Mouse (Mus musculus) lung, postnatal 0 days (tissue): ENCODE data around the gene Lrrc8a. TPM values are rescaled to one million over a fixed set of nuclear protein-coding genes. Genes with fewer than 3 reads are reported as not detected.

ENCODE experiments used
- ATAC-seq: fragments of 200-750 bp; cut with Nextera tagmentation; 2 replicates; pipeline ENCODE4 v1.8.0; 2017; ENCODE audit warnings: moderate library complexity
- DNase-seq: peaks from one replicate; pipeline ENCODE4 v3.0.0-alpha.2; 2016; ENCODE audit warnings: low spot score
- H3K27ac ChIP-seq: fragments of 300-500 bp; sonication (generic); 2 replicates; pipeline ENCODE4 v1.5.1; 2014; ENCODE audit warnings: antibody characterized with exemption, mild to moderate bottlenecking, low read length, mixed read lengths
- H3K27me3 ChIP-seq: fragments of 300-500 bp; sonication (generic); replicated peaks from 2 replicates; pipeline ENCODE4 v1.6.1; 2014; ENCODE audit warnings: low read length, mixed read lengths; ENCODE audit not compliant: insufficient read depth
- H3K36me3 ChIP-seq: fragments of 300-500 bp; sonication (generic); 2 replicates; pipeline ENCODE4 v1.6.1; 2014; ENCODE audit warnings: low read length, mixed read lengths; ENCODE audit not compliant: insufficient read depth
- H3K4me1 ChIP-seq: fragments of 300-500 bp; sonication (generic); 2 replicates; pipeline ENCODE4 v1.6.1; 2014; ENCODE audit warnings: antibody characterized with exemption, low read depth, low read length, mixed read lengths; ENCODE audit not compliant: insufficient read depth
- H3K4me2 ChIP-seq: fragments of 300-500 bp; sonication (generic); replicated peaks from 2 replicates; pipeline ENCODE4 v1.6.1; 2014; ENCODE audit warnings: low read depth, mild to moderate bottlenecking, low read length, moderate library complexity, mixed read lengths
- H3K4me3 ChIP-seq: fragments of 300-500 bp; sonication (generic); 2 replicates; pipeline ENCODE4 v1.5.1; 2014; ENCODE audit warnings: low read depth, low read length
- H3K9ac ChIP-seq: fragments of 300-500 bp; sonication (generic); replicated peaks from 2 replicates; pipeline ENCODE4 v1.6.1; 2014; ENCODE audit warnings: low read depth, mild to moderate bottlenecking
- H3K9me3 ChIP-seq: fragments of 300-500 bp; sonication (generic); 2 replicates; pipeline ENCODE4 v1.6.1; 2016; ENCODE audit warnings: low read length, mixed read lengths
- CTCF ChIP-seq: IDR thresholded peaks from 2 replicates; pipeline ENCODE4 v1.5.1; 2016; ENCODE audit warnings: antibody characterized with exemption, mild to moderate bottlenecking
- EP300 ChIP-seq: IDR thresholded peaks from 2 replicates; pipeline ENCODE4 v1.6.1; 2016; ENCODE audit warnings: antibody characterized with exemption, mild to moderate bottlenecking, control low read depth
- WGBS: fragments of 180-500 bp; shearing (Covaris S2); extraction: QIAGEN DNeasy Blood & Tissue Kit; methylation state at CpG from one replicate; pipeline ENCODE4 v1.1.7; 2014; 5-methylcytosine and 5-hydroxymethylcytosine counted together
- polyA plus RNA-seq: library from polyadenylated mRNA; unstranded; fragments of >200 nt; fragmentation: Nextera tagmentation; extraction: Ambion mirVana; gene quantifications from 2 replicates; pipeline ENCODE4 v1.2.1, GENCODE M21; 2015

Lrrc8a gene
- polyA plus RNA-seq, 1 experiment from 2014 or later, result 68.8 TPM

DNA sequence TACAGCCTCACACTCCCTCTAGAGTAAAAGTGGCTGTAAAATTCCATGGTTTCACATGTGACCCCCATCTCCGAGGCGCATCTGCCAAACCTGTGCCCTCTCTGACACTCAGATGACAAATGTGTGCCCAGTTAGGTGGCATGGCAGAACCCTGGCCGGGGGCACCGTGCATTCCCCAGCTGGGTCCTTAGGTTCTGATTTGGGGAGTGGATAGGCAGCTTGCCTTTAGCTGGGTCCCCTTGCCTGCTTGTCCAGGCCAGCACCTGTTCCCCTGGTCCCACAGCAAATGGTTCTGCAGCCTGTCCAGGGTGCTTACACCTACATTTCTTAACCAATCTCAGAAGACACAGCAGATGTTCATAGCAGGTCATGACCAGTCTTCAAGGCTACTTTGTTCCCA lies 5.9 kb downstream of the Lrrc8a start:
- DNase-seq (no peak), ATAC-seq (no peak)
- 95% methylated on average over 4 of the region's 4 CpGs for WGBS
- no peak overlapping the region for H3K9ac ChIP-seq
- no peak overlapping the region for H3K4me3 ChIP-seq
- peaks cover 30% of the 10 kb centered on the region; the same call in 1 of the 2 replicates for H3K36me3 ChIP-seq
- no peaks in the 10 kb centered on the region for H3K9me3 ChIP-seq
- no peaks in the 10 kb centered on the region for H3K27me3 ChIP-seq
- TF ChIP-seq EP300 (no peak), CTCF (no peak)
- no peak overlapping the region for H3K4me2 ChIP-seq
- peaks cover 23% of the 10 kb centered on the region; the same call in 1 of the 2 replicates for H3K4me1 ChIP-seq
- H3K27ac ChIP-seq, result peak overlapping the region; percentile 20; the same call in 1 of the 2 replicates

DNA sequence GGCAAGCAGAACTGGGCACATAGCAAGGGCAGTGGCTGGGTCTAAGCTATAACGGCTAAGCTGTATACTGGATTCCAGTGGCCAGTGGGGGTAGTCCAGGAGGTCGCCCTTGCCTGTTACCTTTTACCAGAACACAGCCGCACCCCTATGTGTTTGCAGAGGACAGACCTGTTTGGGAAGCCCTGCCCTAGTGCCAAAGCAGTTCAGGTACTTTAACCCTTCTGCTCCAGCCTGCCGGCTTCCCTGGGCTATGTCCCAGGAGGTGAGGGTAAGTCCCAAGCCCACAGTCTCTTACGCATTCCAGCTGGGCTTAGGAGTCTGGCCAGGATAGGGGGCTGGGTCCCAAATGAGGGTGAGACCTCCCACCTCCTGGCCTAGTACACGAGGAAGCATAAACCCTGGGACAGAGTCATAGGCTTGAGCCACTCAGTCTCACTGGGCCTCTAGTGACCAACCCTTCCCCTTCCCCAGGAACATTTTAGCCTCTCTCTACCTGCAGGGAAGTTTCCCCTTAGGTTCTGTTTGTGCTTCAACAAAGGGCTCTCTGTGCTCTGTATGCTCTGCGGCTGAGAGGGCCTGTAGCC lies 7.2 kb downstream of the Lrrc8a start:
- peaks cover 10% of the 10 kb centered on the region; the same call in 1 of the 2 replicates for H3K4me1 ChIP-seq

DNA sequence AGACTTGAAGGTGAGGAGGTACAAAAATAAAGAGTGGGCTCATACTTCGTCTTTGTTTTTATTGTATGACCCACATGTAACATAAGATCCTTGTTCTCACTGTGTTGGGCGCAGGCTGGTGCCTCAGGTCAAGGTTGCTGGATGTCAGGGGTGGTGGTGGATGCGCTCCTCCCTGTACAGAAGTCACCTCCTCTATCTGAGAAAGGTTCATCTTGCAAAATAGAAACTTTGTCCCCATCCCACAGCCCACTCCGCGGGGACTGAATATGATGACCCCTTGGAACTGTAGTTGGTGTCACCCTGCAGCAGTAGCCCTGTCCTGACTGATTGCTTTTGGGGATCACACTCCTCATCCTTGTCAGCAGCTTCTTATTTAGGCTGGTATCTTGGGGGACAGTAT lies 9.5 kb downstream of the Lrrc8a start:
- Histone ChIP-seq H3K27ac (no peak overlapping the region), H3K4me2 (no peak overlapping the region), H3K36me3 (peaks cover 17% of the 10 kb centered on the region; the same call in 1 of the 2 replicates), H3K9me3 (no peaks in the 10 kb centered on the region), H3K4me3 (no peak overlapping the region), H3K9ac (no peak overlapping the region), H3K4me1 (peaks cover 13% of the 10 kb centered on the region; the same call in 1 of the 2 replicates), H3K27me3 (no peaks in the 10 kb centered on the region)
- TF ChIP-seq CTCF (no peak), EP300 (no peak)
- WGBS, result 94% methylated on average over 5 of the region's 5 CpGs
- ATAC-seq (no peak), DNase-seq (no peak)

More for the DNA sequence above, 7.2 kb downstream of the Lrrc8a start:
- peaks cover 30% of the 10 kb centered on the region; the same call in 1 of the 2 replicates for H3K36me3 ChIP-seq
- TF ChIP-seq CTCF (no peak), EP300 (no peak)
- H3K4me2 ChIP-seq, result no peak overlapping the region
- H3K27me3 ChIP-seq, result no peaks in the 10 kb centered on the region
- no peak for DNase-seq
- H3K9ac ChIP-seq, result no peak overlapping the region
- ATAC-seq, result no peak
- H3K4me3 ChIP-seq, result no peak overlapping the region
- 0 out of 2 replicates have a peak overlapping the region, but pooled peaks have one; percentile 26 for H3K27ac ChIP-seq
- no peaks in the 10 kb centered on the region for H3K9me3 ChIP-seq
- WGBS, result 47% methylated on average over 7 of the region's 7 CpGs

- Histone ChIP-seq H3K27ac (no peak overlapping the region), H3K4me1 (peaks cover 13% of the 10 kb centered on the region; the same call in 1 of the 2 replicates), H3K36me3 (peaks cover 16% of the 10 kb centered on the region; the same call in 1 of the 2 replicates), H3K4me2 (no peak overlapping the region), H3K4me3 (no peak overlapping the region), H3K9me3 (no peaks in the 10 kb centered on the region), H3K9ac (no peak overlapping the region), H3K27me3 (no peaks in the 10 kb centered on the region)
- no peak for DNase-seq
- ATAC-seq, result no peak
- TF ChIP-seq EP300 (no peak), CTCF (no peak)
- 73% methylated on average over 4 of the region's 4 CpGs for WGBS
Measured at GRCm38 (mm10) chr2:30247681-30248080, 10.2 kb downstream of the Lrrc8a start.

- WGBS, result 93% methylated on average over 3 of the region's 3 CpGs
- Histone ChIP-seq H3K27me3 (no peaks in the 10 kb centered on the region), H3K4me2 (no peak overlapping the region), H3K4me3 (no peak overlapping the region), H3K4me1 (peaks cover 7% of the 10 kb centered on the region; the same call in 1 of the 2 replicates), H3K27ac (no peak overlapping the region), H3K9me3 (no peaks in the 10 kb centered on the region), H3K9ac (no peak overlapping the region), H3K36me3 (peaks cover 9% of the 10 kb centered on the region; the same call in 1 of the 2 replicates)
- TF ChIP-seq CTCF, result no peak
- no peak for TF ChIP-seq EP300
- ATAC-seq, result no peak
- DNase-seq, result no peak
Measured at GRCm38 (mm10) chr2:30249182-30249581, 11.7 kb downstream of the Lrrc8a start.

- ATAC-seq, result no peak
- no peak overlapping the region for H3K4me2 ChIP-seq
- no peaks in the 10 kb centered on the region for H3K27me3 ChIP-seq
- TF ChIP-seq CTCF, result no peak
- no peak for TF ChIP-seq EP300
- H3K9ac ChIP-seq, result no peak overlapping the region
- 79% methylated on average over 10 of the region's 10 CpGs for WGBS
- no peak for DNase-seq
- H3K9me3 ChIP-seq, result no peaks in the 10 kb centered on the region
- H3K4me3 ChIP-seq, result no peak overlapping the region
- H3K36me3 ChIP-seq, result peaks cover 14% of the 10 kb centered on the region; the same call in 1 of the 2 replicates
- H3K4me1 ChIP-seq, result peaks cover 7% of the 10 kb centered on the region; the same call in 1 of the 2 replicates
- H3K27ac ChIP-seq, result no peak overlapping the region
Measured at GRCm38 (mm10) chr2:30250166-30251128, 12.9 kb downstream of the Lrrc8a start.
